Mouse (Mus musculus) naive thymus-derived CD4-positive, alpha-beta T cell, adult 2 months (primary cell): ENCODE data around the gene Akap14.

Experiments
- DNase-seq: peaks from one replicate; pipeline ENCODE4 v3.0.0-alpha.2; 2011; ENCODE audit warnings: low read depth

The Akap14 gene

GRCm38 (mm10) chrX:37103826-37104225 lies 64.8 kb downstream of the Akap14 start:
- DNase-seq = no peak
